Mouse (Mus musculus): ENCODE measurements around the gene Ece1. TPM values are rescaled to one million over a fixed set of nuclear protein-coding genes. Genes with fewer than 3 reads are reported as not detected.
"Not testable (repeated sequence)": the region's sequence is repeated elsewhere in the genome, so short reads cannot be mapped to it uniquely, and the experiment has no call there.

Gene Ece1
- polyA plus RNA-seq, 1 experiment from 2014 or later = 22.9 TPM

- no peaks in the 10 kb centered on the region for H3K9me3 ChIP-seq (ENCODE audit: control insufficient read depth, low read length)
- no peak overlapping the region for H3K9ac ChIP-seq (ENCODE audit: low read length)
- no peaks in the 10 kb centered on the region for H3K36me3 ChIP-seq (ENCODE audit: control insufficient read depth, insufficient read depth, low read length)
- DNase-seq (ENCODE audit: low spot score) (peak; percentile 87), ATAC-seq (ENCODE audit: low FRiP score, low TSS enrichment) (peak; percentile 77)
- no peak overlapping the region for H3K4me3 ChIP-seq (ENCODE audit: low read depth, low read length)
- no peaks in the 10 kb centered on the region for H3K4me1 ChIP-seq (replicated peaks; ENCODE audit: control insufficient read depth, insufficient read depth)
- no peak overlapping the region for H3K4me2 ChIP-seq (replicated peaks; ENCODE audit: low read depth)
- no peak overlapping the region for H3K27ac ChIP-seq (replicated peaks)
- WGBS = 21% methylated on average over 11 of the region's 11 CpGs
- TF ChIP-seq EP300 (optimal IDR thresholded peaks at IDR 0.05) = no peak
- peak; percentile 99 for TF ChIP-seq CTCF (IDR thresholded peaks at IDR 0.05; ENCODE audit: low read depth)
- H3K27me3 ChIP-seq (ENCODE audit: control insufficient read depth, insufficient read depth, low read length) = no peaks in the 10 kb centered on the region
Observed at GRCm38 (mm10) chr4:137844656-137845055, 17.4 kb upstream of the Ece1 start.

- H3K27ac ChIP-seq (replicated peaks); H3K4me2 ChIP-seq (replicated peaks; ENCODE audit: low read depth); DNase-seq (ENCODE audit: low spot score); H3K4me1 ChIP-seq (replicated peaks; ENCODE audit: control insufficient read depth, insufficient read depth); H3K27me3 ChIP-seq (ENCODE audit: control insufficient read depth, insufficient read depth, low read length); H3K4me3 ChIP-seq (ENCODE audit: low read depth, low read length); H3K9ac ChIP-seq (ENCODE audit: low read length); H3K36me3 ChIP-seq (ENCODE audit: control insufficient read depth, insufficient read depth, low read length); ATAC-seq (ENCODE audit: low FRiP score, low TSS enrichment); H3K9me3 ChIP-seq (ENCODE audit: control insufficient read depth, low read length): not testable (repeated sequence)
- WGBS = 78% methylated on average over 8 of the region's 8 CpGs
Observed at GRCm38 (mm10) chr4:137847651-137848050, 14.4 kb upstream of the Ece1 start.

GRCm38 (mm10) chr4:137850161-137850560, 11.9 kb upstream of the Ece1 start:
- Histone ChIP-seq H3K36me3 (ENCODE audit: control insufficient read depth, insufficient read depth, low read length) (no peaks in the 10 kb centered on the region), H3K4me1 (replicated peaks; ENCODE audit: control insufficient read depth, insufficient read depth) (no peaks in the 10 kb centered on the region), H3K27ac (replicated peaks) (no peak overlapping the region), H3K9ac (ENCODE audit: low read length) (no peak overlapping the region), H3K4me3 (ENCODE audit: low read depth, low read length) (no peak overlapping the region), H3K27me3 (ENCODE audit: control insufficient read depth, insufficient read depth, low read length) (no peaks in the 10 kb centered on the region), H3K4me2 (replicated peaks; ENCODE audit: low read depth) (no peak overlapping the region), H3K9me3 (ENCODE audit: control insufficient read depth, low read length) (no peaks in the 10 kb centered on the region)
- TF ChIP-seq EP300 (optimal IDR thresholded peaks at IDR 0.05) = no peak
- no peak for TF ChIP-seq CTCF (IDR thresholded peaks at IDR 0.05; ENCODE audit: low read depth)
- 93% methylated on average over 6 of the region's 6 CpGs for whole genome bisulfite sequencing
- DNase-seq (ENCODE audit: low spot score) (no peak), ATAC-seq (ENCODE audit: low FRiP score, low TSS enrichment) (no peak)

DNA sequence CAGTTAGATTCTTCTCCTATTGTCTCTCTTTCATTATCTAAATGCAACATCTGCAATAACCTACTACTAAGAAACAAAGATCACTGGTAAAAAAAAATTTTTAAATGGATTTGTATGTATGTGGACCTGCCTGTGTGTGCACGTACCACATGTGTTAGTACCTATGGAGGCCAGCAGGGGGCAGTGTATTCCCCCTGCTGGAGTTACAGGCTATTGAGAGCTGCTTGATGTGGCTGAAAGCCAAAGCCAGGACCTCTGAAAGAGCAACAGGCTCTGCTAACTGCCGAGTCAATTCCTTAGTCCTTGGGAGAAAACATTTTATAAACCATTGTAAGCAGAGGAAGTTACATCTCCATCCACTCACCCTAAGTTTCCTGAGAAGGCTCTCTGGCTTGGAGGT, 10.6 kb upstream of the Ece1 start:
- TF ChIP-seq EP300 (optimal IDR thresholded peaks at IDR 0.05) (no peak), CTCF (IDR thresholded peaks at IDR 0.05; ENCODE audit: low read depth) (peak; percentile 84)
- Histone ChIP-seq H3K9me3 (ENCODE audit: control insufficient read depth, low read length) (no peaks in the 10 kb centered on the region), H3K27ac (replicated peaks) (no peak overlapping the region), H3K9ac (ENCODE audit: low read length) (no peak overlapping the region), H3K36me3 (ENCODE audit: control insufficient read depth, insufficient read depth, low read length) (no peaks in the 10 kb centered on the region), H3K4me2 (replicated peaks; ENCODE audit: low read depth) (no peak overlapping the region), H3K4me1 (replicated peaks; ENCODE audit: control insufficient read depth, insufficient read depth) (no peaks in the 10 kb centered on the region), H3K27me3 (ENCODE audit: control insufficient read depth, insufficient read depth, low read length) (no peaks in the 10 kb centered on the region), H3K4me3 (ENCODE audit: low read depth, low read length) (no peak overlapping the region)
- 37% methylated on average over 2 of the region's 2 CpGs for WGBS
- no peak; the same call in 1 of the 2 replicates for ATAC-seq (ENCODE audit: low FRiP score, low TSS enrichment)
- peak; percentile 61 for DNase-seq (ENCODE audit: low spot score)

- TF ChIP-seq EP300 (optimal IDR thresholded peaks at IDR 0.05) (no peak), CTCF (IDR thresholded peaks at IDR 0.05; ENCODE audit: low read depth) (no peak)
- H3K4me2 ChIP-seq (replicated peaks; ENCODE audit: low read depth) = no peak overlapping the region
- ATAC-seq (ENCODE audit: low FRiP score, low TSS enrichment) (peak; percentile 68), DNase-seq (ENCODE audit: low spot score) (peak; percentile 44)
- H3K4me3 ChIP-seq (ENCODE audit: low read depth, low read length) = no peak overlapping the region
- no peaks in the 10 kb centered on the region for H3K27me3 ChIP-seq (ENCODE audit: control insufficient read depth, insufficient read depth, low read length)
- H3K4me1 ChIP-seq (replicated peaks; ENCODE audit: control insufficient read depth, insufficient read depth) = no peaks in the 10 kb centered on the region
- H3K36me3 ChIP-seq (ENCODE audit: control insufficient read depth, insufficient read depth, low read length) = no peaks in the 10 kb centered on the region
- WGBS = 67% methylated on average over 6 of the region's 6 CpGs
- H3K27ac ChIP-seq (replicated peaks) = no peak overlapping the region
- H3K9me3 ChIP-seq (ENCODE audit: control insufficient read depth, low read length) = no peaks in the 10 kb centered on the region
- no peak overlapping the region for H3K9ac ChIP-seq (ENCODE audit: low read length)
Observed at GRCm38 (mm10) chr4:137853822-137854221, 8.2 kb upstream of the Ece1 start.

DNA sequence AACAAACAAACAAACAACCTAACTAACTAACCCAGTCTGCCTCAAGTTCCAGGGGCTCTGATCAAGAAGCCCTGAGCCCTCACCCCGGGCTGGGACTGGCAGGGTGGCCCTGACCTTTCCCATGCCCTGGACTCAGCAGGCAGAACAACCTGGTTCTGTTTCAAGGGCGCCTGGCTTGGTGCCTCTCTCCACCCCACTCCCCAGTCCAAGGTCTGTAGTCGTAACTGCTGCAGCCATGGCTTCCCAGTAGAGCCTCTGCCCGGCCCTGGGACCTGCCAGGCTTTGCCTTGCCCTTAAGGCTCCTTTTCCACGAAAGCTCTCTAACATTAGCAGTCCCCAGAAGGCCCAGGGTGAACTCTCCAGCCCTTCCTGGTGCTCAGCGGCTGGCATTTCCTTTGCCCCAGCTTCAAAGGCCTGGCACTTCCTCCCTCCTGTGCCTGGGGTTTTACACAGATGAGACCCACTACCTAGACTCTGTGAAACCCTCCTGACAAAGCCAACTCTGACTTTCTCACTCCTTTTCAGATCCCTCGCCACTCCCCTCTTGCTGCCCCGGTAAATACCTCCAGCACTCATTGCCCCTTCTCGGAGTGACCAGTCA, 6.2 kb upstream of the Ece1 start:
- Histone ChIP-seq H3K36me3 (ENCODE audit: control insufficient read depth, insufficient read depth, low read length) (no peaks in the 10 kb centered on the region), H3K27me3 (ENCODE audit: control insufficient read depth, insufficient read depth, low read length) (no peaks in the 10 kb centered on the region), H3K9ac (ENCODE audit: low read length) (no peak overlapping the region), H3K4me2 (replicated peaks; ENCODE audit: low read depth) (no peak overlapping the region), H3K9me3 (ENCODE audit: control insufficient read depth, low read length) (no peaks in the 10 kb centered on the region), H3K4me1 (replicated peaks; ENCODE audit: control insufficient read depth, insufficient read depth) (no peaks in the 10 kb centered on the region), H3K27ac (replicated peaks) (0 out of 2 replicates have a peak overlapping the region, but pooled peaks have one; percentile 30), H3K4me3 (ENCODE audit: low read depth, low read length) (no peak overlapping the region)
- DNase-seq (ENCODE audit: low spot score) (no peak), ATAC-seq (ENCODE audit: low FRiP score, low TSS enrichment) (no peak)
- 54% methylated on average over 9 of the region's 9 CpGs for WGBS
- TF ChIP-seq CTCF (IDR thresholded peaks at IDR 0.05; ENCODE audit: low read depth) (no peak), EP300 (optimal IDR thresholded peaks at IDR 0.05) (no peak)

All from stomach, postnatal 0 days (tissue).